Mouse (Mus musculus): Measurements from ENCODE around the gene Vsx2. TPM values are rescaled to one million over a fixed set of nuclear protein-coding genes. Genes with fewer than 3 reads are reported as not detected.

Vsx2 gene
- total RNA-seq, 2 experiments from 2014 or later: not detected

- DNase-seq: no peak
- intact Hi-C loops (cut with DNase I): no loop called here
- no peak overlapping the region for H3K4me3 ChIP-seq
- TF ChIP-seq CTCF (IDR thresholded peaks at IDR 0.05): no peak
- H3K27ac ChIP-seq: no peak overlapping the region
Measured at GRCm38 (mm10) chr12:84625116-84625515, 55.6 kb downstream of the Vsx2 start.

- intact Hi-C loops (cut with DNase I): no loop called here
- no peak for TF ChIP-seq CTCF (IDR thresholded peaks at IDR 0.05)
- Histone ChIP-seq H3K4me3 (no peak overlapping the region), H3K27ac (no peak overlapping the region)
- DNase-seq: no peak
Measured at GRCm38 (mm10) chr12:84631867-84632266, 62.3 kb downstream of the Vsx2 start.

- intact Hi-C loops (cut with DNase I): loop anchor here (5.0 kb wide), 1 partner anchor 768 kb away; no protein-coding TSS in a partner anchor
- no peak for DNase-seq
Measured at GRCm38 (mm10) chr12:84640253-84640652, 70.7 kb downstream of the Vsx2 start.

GRCm38 (mm10) chr12:84640654-84641053, 71.1 kb downstream of the Vsx2 start, which contains the start of gene Vrtn:
Gene Vrtn, plus strand, starts transcription at chr12:84641019.
- Histone ChIP-seq H3K27ac (no peak within 1 kb of the TSS), H3K4me3 (no peak within 1 kb of the TSS)
- DNase-seq: no peak
- intact Hi-C loops (cut with DNase I): loop anchor here (5.0 kb wide), 1 partner anchor 768 kb away; no protein-coding TSS in a partner anchor
- no peak for TF ChIP-seq CTCF (IDR thresholded peaks at IDR 0.05)

More at GRCm38 (mm10) chr12:84640253-84640652, 70.7 kb downstream of the Vsx2 start:
- no peak overlapping the region for H3K4me3 ChIP-seq
- H3K27ac ChIP-seq: no peak overlapping the region
- no peak for TF ChIP-seq CTCF (IDR thresholded peaks at IDR 0.05)

Other genes with a start within 250 kb of the Vsx2 start
- 10 to 100 TPM; 20.0 to 31.0 TPM for gene Coq6, start 208.1 kb upstream of the Vsx2 start, total RNA-seq (2021)
- 1 to 10 TPM in 1 of 2 experiments, under 1 TPM in 1; 0.82 to 1.3 TPM for gene Fam161b, start 207.9 kb upstream of the Vsx2 start, total RNA-seq (2021)
- gene Entpd5, start 160.7 kb upstream of the Vsx2 start, total RNA-seq (2021): 10 to 100 TPM; 12.2 to 14.4 TPM
- 1 to 10 TPM; 1.0 to 1.6 TPM for gene Bbof1, start 160.7 kb upstream of the Vsx2 start, total RNA-seq (2021)
- gene Rnf113a2, start 152.6 kb upstream of the Vsx2 start, total RNA-seq (2021): 10 to 100 TPM in 1 of 2 experiments, 1 to 10 TPM in 1; 8.5 to 10.8 TPM
- gene Aldh6a1, start 118.8 kb upstream of the Vsx2 start, total RNA-seq (2021): 100 to 1,000 TPM in 1 of 2 experiments, 10 to 100 TPM in 1; 93.1 to 128 TPM
- 10 to 100 TPM in 1 of 2 experiments, 1 to 10 TPM in 1; 10.0 to 10.7 TPM for gene Lin52, start 118.3 kb upstream of the Vsx2 start, total RNA-seq (2021)
- gene Abcd4, start 47.7 kb downstream of the Vsx2 start, total RNA-seq (2021): 1 to 10 TPM; 4.0 to 5.3 TPM
- not detected for gene Vrtn, start 71.3 kb downstream of the Vsx2 start, total RNA-seq (2021)
- not detected for gene Syndig1l, start 129.1 kb downstream of the Vsx2 start, total RNA-seq (2021)
- gene Npc2, start 203.4 kb downstream of the Vsx2 start, total RNA-seq (2021): 10 to 100 TPM; 13.2 to 18.0 TPM
- 10 to 100 TPM; 39.3 to 53.3 TPM for gene Isca2, start 203.5 kb downstream of the Vsx2 start, total RNA-seq (2021)

Data from gastrocnemius, adult 2 months (tissue).